Mouse (Mus musculus) MEL (cell line): ENCODE data around the gene Tnni3k.

Experiments used
- CTCF ChIP-seq, 3 experiments: IDR thresholded peaks in 2 of 3; conservative IDR thresholded peaks in 1 of 3; 2 replicates each; pipeline ENCODE4 v1.5.1; 2011 to 2012; ENCODE audit warnings: low read length in 3 of 3, low read depth in 2 of 3, mild to moderate bottlenecking in 2 of 3, improper control_type of control experiment in 1 of 3, inconsistent platforms in 1 of 3, mixed read lengths in 1 of 3, moderate library complexity in 1 of 3; ENCODE audit not compliant: control insufficient read depth in 1 of 3, insufficient read depth in 1 of 3, poor library complexity in 1 of 3, severe bottlenecking in 1 of 3
- EP300 ChIP-seq, 2 experiments: IDR thresholded peaks; 2 replicates each; pipeline ENCODE4 v1.6.1; 2011; ENCODE audit warnings: improper control_type of control experiment in 2 of 2, low read length in 2 of 2, low read depth in 1 of 2, mild to moderate bottlenecking in 1 of 2
- GATA1 ChIP-seq: IDR thresholded peaks from 2 replicates; pipeline ENCODE4 v1.6.1; 2011; ENCODE audit warnings: low read depth, low read length, improper control_type of control experiment
- HCFC1 ChIP-seq: IDR thresholded peaks from 2 replicates; pipeline ENCODE4 v1.6.1; 2012; ENCODE audit warnings: low read depth, mild to moderate bottlenecking, inconsistent platforms, low read length, improper control_type of control experiment, moderate library complexity
- JUND ChIP-seq: IDR thresholded peaks from 2 replicates; pipeline ENCODE4 v1.6.1; 2011; ENCODE audit warnings: low read depth, mild to moderate bottlenecking, improper control_type of control experiment, low read length
- MAFK ChIP-seq: IDR thresholded peaks from 2 replicates; pipeline ENCODE4 v1.6.1; 2011; ENCODE audit warnings: low read depth, mild to moderate bottlenecking, low read length, improper control_type of control experiment, borderline replicate concordance
- MXI1 ChIP-seq: IDR thresholded peaks from 2 replicates; pipeline ENCODE4 v1.6.1; 2011; ENCODE audit warnings: mild to moderate bottlenecking, low read depth, low read length, improper control_type of control experiment
- POLR2A ChIP-seq, 2 experiments: IDR thresholded peaks; 2 replicates each; pipeline ENCODE4 v1.6.1; 2011 to 2012; ENCODE audit warnings: low read length in 2 of 2, mild to moderate bottlenecking in 2 of 2, control low read depth in 1 of 2, improper control_type of control experiment in 1 of 2, low read depth in 1 of 2, moderate library complexity in 1 of 2; ENCODE audit not compliant: control insufficient read depth in 1 of 2, insufficient read depth in 1 of 2, poor library complexity in 1 of 2

DNA sequence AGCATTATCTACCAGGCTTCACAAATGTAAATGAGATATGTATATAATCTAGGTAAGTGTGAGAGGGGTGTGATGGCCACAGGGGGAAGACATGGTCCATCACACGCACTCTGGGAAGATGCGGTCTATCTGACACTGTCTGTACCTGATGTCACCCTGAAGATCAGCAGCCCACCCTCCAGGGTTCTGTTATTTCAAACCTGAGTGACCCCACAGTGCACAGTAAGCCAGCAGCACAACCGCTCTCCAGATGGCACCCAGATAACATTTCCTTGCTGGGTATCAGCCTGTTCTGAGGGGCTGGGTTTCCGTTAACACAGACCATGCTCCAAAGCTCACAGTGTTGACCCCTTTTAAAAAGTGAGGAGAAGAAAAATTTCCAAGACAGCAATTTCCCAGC lies 288.9 kb downstream of the Tnni3k start:
- TF ChIP-seq EP300 (IDR thresholded peaks at IDR 0.05; ENCODE audit: low read depth in 1 of 2, low read length in 2 of 2): no peak
- TF ChIP-seq CTCF (IDR thresholded peaks at IDR 0.05 in 2 of 3, conservative IDR thresholded peaks at IDR 0.05 in 1 of 3; ENCODE audit: control insufficient read depth in 1 of 3, insufficient read depth in 1 of 3, low read depth in 2 of 3, low read length in 3 of 3, poor library complexity in 1 of 3, severe bottlenecking in 1 of 3): no peak
- TF ChIP-seq GATA1: no peak
- no peak for TF ChIP-seq HCFC1
- TF ChIP-seq MAFK: no peak
- TF ChIP-seq MXI1: no peak
- TF ChIP-seq POLR2A (IDR thresholded peaks at IDR 0.05; ENCODE audit: control insufficient read depth in 1 of 2, insufficient read depth in 1 of 2, low read depth in 1 of 2, low read length in 2 of 2, poor library complexity in 1 of 2): no peak
- TF ChIP-seq JUND: no peak
